Mouse (Mus musculus): Measurements from ENCODE around the gene Snf8. TPM values are rescaled to one million over a fixed set of nuclear protein-coding genes. Genes with fewer than 3 reads are reported as not detected.

Snf8 gene
- total and polyA plus RNA-seq, 2 experiments from 2014 or later = 23.2 to 114 TPM

- peak; percentile 59 for ATAC-seq (ENCODE audit: low FRiP score)
- Histone ChIP-seq H3K4me2 (ENCODE audit: low read depth, low read length, poor library complexity, severe bottlenecking) (peak overlapping the region; percentile 92), H3K4me1 (ENCODE audit: insufficient read depth, low read length) (peaks cover 12% of the 10 kb centered on the region; the same call in 1 of the 2 replicates), H3K9ac (replicated peaks; ENCODE audit: low read length, poor library complexity, severe bottlenecking) (peak overlapping the region; percentile 91), H3K9me3 (ENCODE audit: low read length) (no peaks in the 10 kb centered on the region), H3K36me3 (ENCODE audit: insufficient read depth, low read length) (peaks cover 11% of the 10 kb centered on the region; the same call in 1 of the 2 replicates), H3K27me3 (ENCODE audit: insufficient read depth, low read length) (no peaks in the 10 kb centered on the region), H3K27ac (ENCODE audit: low read depth, low read length) (peak overlapping the region; percentile 83), H3K4me3 (ENCODE audit: low read depth, low read length) (peak overlapping the region; percentile 69)
- DNase-seq (ENCODE audit: low spot score) = peak; percentile 14
- under 1% methylated on average over 37 of the region's 64 CpGs for WGBS
- no peak for TF ChIP-seq CTCF (IDR thresholded peaks at IDR 0.05)
Observed at GRCm38 (mm10) chr11:96064521-96065214, 30.0 kb downstream of the Snf8 start.

DNA sequence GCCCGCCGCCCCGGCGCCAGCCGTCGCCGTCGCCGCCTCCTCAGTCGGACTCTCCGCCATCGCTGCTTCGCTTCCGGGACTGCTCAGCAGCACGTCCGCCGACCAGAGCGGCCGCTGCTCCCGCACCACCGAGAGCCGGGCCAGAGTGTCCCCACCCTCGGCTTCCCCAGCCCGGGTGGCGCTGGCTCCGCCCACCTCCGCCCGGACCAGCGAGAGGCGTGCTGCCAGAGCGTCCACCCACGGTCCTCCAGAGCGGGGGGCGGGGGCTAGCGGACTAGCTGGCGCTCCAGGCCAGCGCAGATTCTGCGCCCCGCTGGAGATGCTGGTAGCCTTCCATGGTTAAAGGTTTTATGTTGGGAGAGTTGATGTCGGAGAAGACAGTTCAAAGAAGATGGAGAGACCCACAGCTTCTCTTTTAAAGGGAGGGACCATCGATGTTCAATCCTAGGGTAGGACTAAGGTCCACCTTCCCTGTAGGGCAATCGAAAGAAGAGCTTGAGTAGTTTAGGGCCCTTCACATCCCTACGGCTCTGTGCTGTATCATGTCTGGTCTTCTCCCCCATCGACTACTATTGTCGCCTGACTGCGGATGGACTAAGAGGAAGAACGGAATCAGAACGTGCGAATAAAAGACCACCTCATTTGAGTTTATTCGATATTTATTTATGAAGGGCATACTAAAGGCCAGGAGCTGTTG is 30.7 kb downstream of the Snf8 start, which contains the start of gene Ube2z:
Gene Ube2z, minus strand, starts transcription at position 174 of the 697 bp plus-strand sequence.
- peak within 1 kb of the TSS; percentile 92 for H3K4me2 ChIP-seq (ENCODE audit: low read depth, low read length, poor library complexity, severe bottlenecking)
- 3% methylated on average over 48 of the region's 50 CpGs for WGBS
- DNase-seq (ENCODE audit: low spot score) (peak; percentile 97), ATAC-seq (ENCODE audit: low FRiP score) (peak; percentile 99)
- no peaks in the 10 kb centered on the region for H3K9me3 ChIP-seq (ENCODE audit: low read length)
- H3K27ac ChIP-seq (ENCODE audit: low read depth, low read length) = peak within 1 kb of the TSS; percentile 83
- H3K27me3 ChIP-seq (ENCODE audit: insufficient read depth, low read length) = no peaks in the 10 kb centered on the region
- peak; percentile 24; the same call in 1 of the 2 replicates for TF ChIP-seq CTCF (IDR thresholded peaks at IDR 0.05)
- peak within 1 kb of the TSS; percentile 69 for H3K4me3 ChIP-seq (ENCODE audit: low read depth, low read length)
- H3K4me1 ChIP-seq (ENCODE audit: insufficient read depth, low read length) = peaks cover 12% of the 10 kb centered on the region; the same call in 1 of the 2 replicates
- H3K36me3 ChIP-seq (ENCODE audit: insufficient read depth, low read length) = peaks cover 12% of the 10 kb centered on the region
- peak within 1 kb of the TSS; percentile 91 for H3K9ac ChIP-seq (replicated peaks; ENCODE audit: low read length, poor library complexity, severe bottlenecking)

DNA sequence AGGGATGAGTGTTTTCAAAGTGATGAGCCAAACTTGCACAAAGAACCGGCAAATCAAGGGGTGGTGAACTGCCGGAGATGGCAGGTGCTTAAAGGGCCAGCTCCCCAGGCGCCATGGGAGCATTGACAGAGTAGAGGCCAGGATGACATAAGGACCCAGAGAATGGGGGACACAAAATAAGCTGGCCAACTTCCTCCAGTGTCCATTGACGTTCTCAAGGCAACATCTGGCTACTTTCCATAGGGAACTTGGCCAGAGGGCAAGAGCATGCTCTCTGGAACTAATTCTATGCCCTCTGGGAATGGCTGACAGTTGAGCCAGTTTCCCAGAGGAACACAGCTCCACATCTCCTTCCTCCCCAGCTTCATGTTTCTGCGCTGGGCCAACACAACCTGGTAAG is 33.5 kb downstream of the Snf8 start:
- WGBS = 73% methylated on average over 5 of the region's 5 CpGs
- Histone ChIP-seq H3K4me1 (ENCODE audit: insufficient read depth, low read length) (peaks cover 8% of the 10 kb centered on the region; the same call in 1 of the 2 replicates), H3K36me3 (ENCODE audit: insufficient read depth, low read length) (peaks cover 14% of the 10 kb centered on the region), H3K9ac (replicated peaks; ENCODE audit: low read length, poor library complexity, severe bottlenecking) (no peak overlapping the region), H3K4me3 (ENCODE audit: low read depth, low read length) (no peak overlapping the region), H3K9me3 (ENCODE audit: low read length) (no peaks in the 10 kb centered on the region), H3K4me2 (ENCODE audit: low read depth, low read length, poor library complexity, severe bottlenecking) (no peak overlapping the region), H3K27me3 (ENCODE audit: insufficient read depth, low read length) (no peaks in the 10 kb centered on the region), H3K27ac (ENCODE audit: low read depth, low read length) (no peak overlapping the region)
- ATAC-seq (ENCODE audit: low FRiP score) (no peak), DNase-seq (ENCODE audit: low spot score) (peak; percentile 22)
- no peak for TF ChIP-seq CTCF (IDR thresholded peaks at IDR 0.05)

DNA sequence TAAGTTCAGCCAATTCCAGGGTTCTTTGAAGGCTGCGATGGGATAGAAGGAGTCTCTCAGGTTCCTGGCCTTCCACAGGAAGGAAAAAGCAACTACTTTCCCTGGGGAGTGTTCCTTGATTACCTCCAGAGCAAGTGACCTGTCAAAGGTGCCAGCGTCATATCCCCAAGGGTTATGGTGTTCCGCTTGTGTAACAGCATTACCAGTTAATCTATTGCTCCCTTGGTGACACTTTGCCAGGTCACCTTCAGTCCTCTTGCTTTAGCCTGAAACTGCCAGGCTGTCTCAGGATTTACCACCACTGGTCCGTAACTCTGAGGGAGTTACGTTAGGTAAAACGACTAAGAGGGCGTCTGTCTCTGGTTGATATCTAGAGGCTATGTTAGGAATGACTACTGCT is 35.7 kb downstream of the Snf8 start:
- H3K27me3 ChIP-seq (ENCODE audit: insufficient read depth, low read length) = no peaks in the 10 kb centered on the region
- H3K4me2 ChIP-seq (ENCODE audit: low read depth, low read length, poor library complexity, severe bottlenecking) = no peak overlapping the region
- H3K4me1 ChIP-seq (ENCODE audit: insufficient read depth, low read length) = no peaks in the 10 kb centered on the region
- DNase-seq (ENCODE audit: low spot score) = no peak
- H3K9me3 ChIP-seq (ENCODE audit: low read length) = no peaks in the 10 kb centered on the region
- no peak overlapping the region for H3K4me3 ChIP-seq (ENCODE audit: low read depth, low read length)
- WGBS = 97% methylated on average over 7 of the region's 7 CpGs
- TF ChIP-seq CTCF (IDR thresholded peaks at IDR 0.05) = no peak
- H3K27ac ChIP-seq (ENCODE audit: low read depth, low read length) = no peak overlapping the region
- ATAC-seq (ENCODE audit: low FRiP score) = no peak
- H3K36me3 ChIP-seq (ENCODE audit: insufficient read depth, low read length) = peaks cover 18% of the 10 kb centered on the region
- no peak overlapping the region for H3K9ac ChIP-seq (replicated peaks; ENCODE audit: low read length, poor library complexity, severe bottlenecking)

GRCm38 (mm10) chr11:96071013-96071412 is 36.3 kb downstream of the Snf8 start:
- Histone ChIP-seq H3K36me3 (ENCODE audit: insufficient read depth, low read length) (peaks cover 18% of the 10 kb centered on the region), H3K4me1 (ENCODE audit: insufficient read depth, low read length) (no peaks in the 10 kb centered on the region), H3K27ac (ENCODE audit: low read depth, low read length) (no peak overlapping the region), H3K9me3 (ENCODE audit: low read length) (no peaks in the 10 kb centered on the region), H3K9ac (replicated peaks; ENCODE audit: low read length, poor library complexity, severe bottlenecking) (no peak overlapping the region), H3K27me3 (ENCODE audit: insufficient read depth, low read length) (no peaks in the 10 kb centered on the region), H3K4me2 (ENCODE audit: low read depth, low read length, poor library complexity, severe bottlenecking) (no peak overlapping the region), H3K4me3 (ENCODE audit: low read depth, low read length) (no peak overlapping the region)
- no peak for DNase-seq (ENCODE audit: low spot score)
- WGBS = 95% methylated on average over 1 of the region's 1 CpGs
- ATAC-seq (ENCODE audit: low FRiP score) = no peak
- TF ChIP-seq CTCF (IDR thresholded peaks at IDR 0.05) = no peak
